Mouse (Mus musculus): ENCODE data around the gene Fnbp4. TPM values are rescaled to one million over a fixed set of nuclear protein-coding genes. Genes with fewer than 3 reads are reported as not detected.

The Fnbp4 gene
- polyA plus RNA-seq (2014; fragmentation: Nextera tagmentation; extraction: Ambion mirVana): 109 and 110 TPM in 2 replicates

DNA sequence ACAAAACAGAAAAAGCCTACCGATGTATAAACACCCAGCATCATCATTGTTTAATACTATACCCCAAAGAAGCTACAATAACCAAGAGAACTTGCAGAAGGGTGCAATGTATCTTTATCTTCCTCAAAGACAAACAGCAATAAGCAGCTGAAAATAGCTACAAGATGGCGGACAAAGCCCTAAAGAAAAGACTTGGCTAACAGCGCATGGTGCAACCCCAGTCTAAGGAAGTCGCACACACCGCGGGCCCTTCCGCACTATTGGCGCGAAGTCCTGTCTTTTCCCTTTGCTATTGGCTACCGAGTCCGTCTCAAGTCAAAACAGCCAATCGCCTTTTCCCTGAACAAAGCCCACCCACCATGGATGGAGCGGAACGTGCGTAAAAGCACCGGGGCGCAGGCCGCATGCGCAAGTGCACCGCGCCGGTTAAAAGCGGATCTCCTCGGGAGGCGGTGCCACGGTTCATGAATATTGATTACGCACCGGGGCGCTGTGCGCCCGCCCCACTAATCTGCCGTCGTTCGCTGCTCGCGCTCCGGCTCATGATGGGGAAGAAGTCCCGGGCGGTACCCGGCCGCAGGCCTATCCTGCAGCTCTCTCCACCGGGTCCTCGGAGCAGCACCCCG, at the start of gene Fnbp4:
Fnbp4 (plus strand) TSS at position 318 of the 626 bp plus-strand sequence.
- H3K4me2 ChIP-seq (replicated peaks; ENCODE audit: low read depth, low read length): peak within 1 kb of the TSS; percentile 78
- under 1% methylated on average over 44 of the region's 44 CpGs for WGBS
- peak within 1 kb of the TSS; percentile 98 for H3K9ac ChIP-seq (ENCODE audit: low read depth, low read length)
- peak; percentile 99 for DNase-seq (ENCODE audit: low spot score)
- H3K4me3 ChIP-seq (ENCODE audit: low read depth, low read length): peak within 1 kb of the TSS; percentile 93
- no peaks in the 10 kb centered on the region for H3K27me3 ChIP-seq (ENCODE audit: control insufficient read depth, insufficient read depth, low read length)
- peak within 1 kb of the TSS; percentile 95 for H3K27ac ChIP-seq (ENCODE audit: low read depth, low read length)
- H3K36me3 ChIP-seq (ENCODE audit: control insufficient read depth, insufficient read depth, low read length): no peaks in the 10 kb centered on the region
- peak; percentile 100 for ATAC-seq (ENCODE audit: low FRiP score)
- H3K4me1 ChIP-seq (replicated peaks; ENCODE audit: control insufficient read depth, insufficient read depth, low read length): peaks cover 3% of the 10 kb centered on the region; the same call in 1 of the 2 replicates
- no peaks in the 10 kb centered on the region for H3K9me3 ChIP-seq (ENCODE audit: control insufficient read depth, low read length)

DNA sequence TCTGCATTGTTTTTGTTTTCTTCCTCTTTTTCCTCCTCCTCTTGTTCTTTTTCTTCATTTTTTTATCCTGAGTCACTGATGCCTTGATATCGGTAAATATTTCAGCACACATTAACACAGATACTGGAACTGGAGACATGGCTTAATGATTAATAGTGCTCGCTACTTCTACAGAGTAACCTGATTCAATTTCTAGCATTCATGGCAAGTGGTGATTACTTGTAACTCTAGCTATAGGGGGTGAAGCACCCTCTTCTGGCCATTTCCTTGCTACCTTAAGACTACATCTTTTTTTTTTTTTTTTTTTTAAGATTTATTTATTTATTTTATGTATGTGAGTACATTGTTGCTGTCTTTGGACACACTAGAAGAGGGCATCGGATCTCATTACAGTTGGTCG, 44.2 kb upstream of the Fnbp4 start:
- no peak for ATAC-seq (ENCODE audit: low FRiP score)
- H3K27me3 ChIP-seq (ENCODE audit: control insufficient read depth, insufficient read depth, low read length): no peaks in the 10 kb centered on the region
- no peak overlapping the region for H3K4me3 ChIP-seq (ENCODE audit: low read depth, low read length)
- no peaks in the 10 kb centered on the region for H3K4me1 ChIP-seq (replicated peaks; ENCODE audit: control insufficient read depth, insufficient read depth, low read length)
- no peak overlapping the region for H3K4me2 ChIP-seq (replicated peaks; ENCODE audit: low read depth, low read length)
- H3K36me3 ChIP-seq (ENCODE audit: control insufficient read depth, insufficient read depth, low read length): peaks cover 12% of the 10 kb centered on the region; the same call in 1 of the 2 replicates
- no peak overlapping the region for H3K9ac ChIP-seq (ENCODE audit: low read depth, low read length)
- 93% methylated on average over 4 of the region's 4 CpGs for WGBS
- no peaks in the 10 kb centered on the region for H3K9me3 ChIP-seq (ENCODE audit: control insufficient read depth, low read length)
- no peak overlapping the region for H3K27ac ChIP-seq (ENCODE audit: low read depth, low read length)
- DNase-seq (ENCODE audit: low spot score): no peak

DNA sequence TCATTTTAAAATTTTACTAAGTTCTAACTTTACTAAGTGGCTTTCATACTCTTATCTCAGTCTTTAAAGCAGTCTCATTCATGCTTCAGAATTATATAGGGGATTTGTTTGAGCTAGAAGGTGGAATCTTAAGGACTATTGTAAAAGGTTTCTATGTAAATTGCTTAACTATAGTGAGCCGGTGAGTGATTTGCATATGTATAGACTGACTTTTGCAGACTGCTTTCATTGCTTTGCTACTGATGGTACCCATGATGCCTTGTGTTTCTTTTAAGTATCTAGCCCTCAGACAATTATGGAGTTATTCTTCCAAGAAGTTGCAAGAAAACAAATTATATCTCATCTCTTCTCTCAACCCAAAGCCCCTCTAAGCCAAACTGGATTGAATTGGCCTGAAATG, 36.6 kb upstream of the Fnbp4 start:
- no peak for DNase-seq (ENCODE audit: low spot score)
- 45% methylated on average over 1 of the region's 1 CpGs for WGBS
- Histone ChIP-seq H3K9ac (ENCODE audit: low read depth, low read length) (no peak overlapping the region), H3K4me1 (replicated peaks; ENCODE audit: control insufficient read depth, insufficient read depth, low read length) (no peaks in the 10 kb centered on the region), H3K4me2 (replicated peaks; ENCODE audit: low read depth, low read length) (no peak overlapping the region), H3K36me3 (ENCODE audit: control insufficient read depth, insufficient read depth, low read length) (peaks cover 10% of the 10 kb centered on the region; the same call in 1 of the 2 replicates), H3K27me3 (ENCODE audit: control insufficient read depth, insufficient read depth, low read length) (no peaks in the 10 kb centered on the region), H3K27ac (ENCODE audit: low read depth, low read length) (no peak overlapping the region), H3K9me3 (ENCODE audit: control insufficient read depth, low read length) (no peaks in the 10 kb centered on the region), H3K4me3 (ENCODE audit: low read depth, low read length) (no peak overlapping the region)
- ATAC-seq (ENCODE audit: low FRiP score): no peak

DNA sequence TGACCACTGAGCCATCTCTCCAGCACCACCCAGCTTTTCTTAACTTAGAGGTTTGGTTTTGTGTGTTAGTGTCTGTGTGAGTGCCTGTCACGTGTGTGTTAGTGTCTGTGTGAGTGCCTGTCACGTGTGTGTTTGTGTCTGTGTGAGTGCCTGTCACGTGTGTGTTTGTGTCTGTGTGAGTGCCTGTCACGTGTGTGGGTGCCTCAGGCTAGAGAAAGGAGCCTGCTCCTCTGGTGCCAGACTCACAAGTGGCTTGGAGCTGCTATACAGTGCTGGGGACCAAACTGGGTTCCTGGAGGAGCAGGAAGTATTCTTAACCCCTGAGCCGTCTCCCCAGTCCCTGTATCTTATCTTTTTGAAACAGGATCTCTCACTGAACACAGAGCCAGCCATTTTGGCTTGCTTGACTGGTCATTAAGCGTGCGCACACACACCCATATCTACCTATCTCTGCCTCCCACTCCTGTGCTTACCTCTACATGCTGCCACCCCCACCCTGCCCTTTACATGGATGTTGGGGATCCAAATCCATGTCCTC, 29.5 kb upstream of the Fnbp4 start:
- 95% methylated on average over 7 of the region's 7 CpGs for WGBS
- no peak overlapping the region for H3K4me2 ChIP-seq (replicated peaks; ENCODE audit: low read depth, low read length)
- no peak for ATAC-seq (ENCODE audit: low FRiP score)
- 0 out of 2 replicates have a peak, but pooled peaks cover 6% of the 10 kb centered on the region for H3K36me3 ChIP-seq (ENCODE audit: control insufficient read depth, insufficient read depth, low read length)
- H3K9ac ChIP-seq (ENCODE audit: low read depth, low read length): no peak overlapping the region
- no peaks in the 10 kb centered on the region for H3K9me3 ChIP-seq (ENCODE audit: control insufficient read depth, low read length)
- H3K27me3 ChIP-seq (ENCODE audit: control insufficient read depth, insufficient read depth, low read length): no peaks in the 10 kb centered on the region
- no peak for DNase-seq (ENCODE audit: low spot score)
- no peak overlapping the region for H3K27ac ChIP-seq (ENCODE audit: low read depth, low read length)
- H3K4me1 ChIP-seq (replicated peaks; ENCODE audit: control insufficient read depth, insufficient read depth, low read length): no peaks in the 10 kb centered on the region
- no peak overlapping the region for H3K4me3 ChIP-seq (ENCODE audit: low read depth, low read length)

DNA sequence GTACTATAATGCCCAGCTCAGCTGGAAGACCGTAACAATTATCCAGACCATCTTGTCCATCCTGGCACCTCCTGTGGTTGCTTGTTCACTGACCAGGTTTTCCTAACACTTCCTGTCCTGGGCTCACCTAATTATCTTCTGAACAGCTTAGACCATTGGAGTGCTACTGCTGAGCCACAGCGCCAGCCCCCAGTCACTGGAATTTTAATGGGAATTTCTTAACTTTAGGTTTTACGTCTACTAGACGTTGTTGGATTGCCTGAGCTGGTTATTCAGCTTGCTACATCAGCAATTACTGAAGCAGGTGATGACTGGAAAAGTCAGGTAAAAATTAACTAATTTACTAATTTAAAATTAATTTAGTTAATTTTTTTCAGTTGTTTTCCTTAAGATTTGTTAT, 27.8 kb upstream of the Fnbp4 start:
- ATAC-seq (ENCODE audit: low FRiP score): no peak
- Histone ChIP-seq H3K9me3 (ENCODE audit: control insufficient read depth, low read length) (no peaks in the 10 kb centered on the region), H3K4me1 (replicated peaks; ENCODE audit: control insufficient read depth, insufficient read depth, low read length) (no peaks in the 10 kb centered on the region), H3K36me3 (ENCODE audit: control insufficient read depth, insufficient read depth, low read length) (0 out of 2 replicates have a peak, but pooled peaks cover 2% of the 10 kb centered on the region), H3K4me3 (ENCODE audit: low read depth, low read length) (no peak overlapping the region), H3K27ac (ENCODE audit: low read depth, low read length) (no peak overlapping the region), H3K27me3 (ENCODE audit: control insufficient read depth, insufficient read depth, low read length) (no peaks in the 10 kb centered on the region), H3K4me2 (replicated peaks; ENCODE audit: low read depth, low read length) (no peak overlapping the region), H3K9ac (ENCODE audit: low read depth, low read length) (no peak overlapping the region)
- DNase-seq (ENCODE audit: low spot score): no peak
- WGBS: 93% methylated on average over 4 of the region's 4 CpGs

DNA sequence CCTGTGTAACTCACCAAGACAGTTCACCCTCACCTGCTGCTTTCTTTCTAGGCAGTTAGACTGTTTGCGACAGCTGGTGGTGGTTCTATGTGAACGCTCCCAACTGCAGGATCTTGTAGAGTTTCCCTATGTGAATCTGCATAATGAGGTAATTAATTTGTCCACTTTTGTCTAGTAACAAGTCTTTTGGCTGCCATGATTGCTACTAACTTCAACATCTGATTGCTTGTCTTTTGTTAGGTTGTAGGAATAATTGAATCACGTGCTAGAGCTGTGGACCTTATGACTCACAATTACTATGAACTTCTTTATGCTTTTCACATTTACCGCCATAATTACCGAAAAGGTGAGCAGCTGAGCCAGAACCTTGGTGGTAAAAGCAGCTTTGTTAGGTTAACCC, 27.2 kb upstream of the Fnbp4 start:
- Histone ChIP-seq H3K4me2 (replicated peaks; ENCODE audit: low read depth, low read length) (no peak overlapping the region), H3K27ac (ENCODE audit: low read depth, low read length) (no peak overlapping the region), H3K9ac (ENCODE audit: low read depth, low read length) (no peak overlapping the region), H3K4me1 (replicated peaks; ENCODE audit: control insufficient read depth, insufficient read depth, low read length) (no peaks in the 10 kb centered on the region), H3K4me3 (ENCODE audit: low read depth, low read length) (no peak overlapping the region), H3K36me3 (ENCODE audit: control insufficient read depth, insufficient read depth, low read length) (0 out of 2 replicates have a peak, but pooled peaks cover 2% of the 10 kb centered on the region), H3K9me3 (ENCODE audit: control insufficient read depth, low read length) (no peaks in the 10 kb centered on the region), H3K27me3 (ENCODE audit: control insufficient read depth, insufficient read depth, low read length) (no peaks in the 10 kb centered on the region)
- DNase-seq (ENCODE audit: low spot score) (no peak), ATAC-seq (ENCODE audit: low FRiP score) (no peak)
- WGBS: 93% methylated on average over 5 of the region's 5 CpGs

DNA sequence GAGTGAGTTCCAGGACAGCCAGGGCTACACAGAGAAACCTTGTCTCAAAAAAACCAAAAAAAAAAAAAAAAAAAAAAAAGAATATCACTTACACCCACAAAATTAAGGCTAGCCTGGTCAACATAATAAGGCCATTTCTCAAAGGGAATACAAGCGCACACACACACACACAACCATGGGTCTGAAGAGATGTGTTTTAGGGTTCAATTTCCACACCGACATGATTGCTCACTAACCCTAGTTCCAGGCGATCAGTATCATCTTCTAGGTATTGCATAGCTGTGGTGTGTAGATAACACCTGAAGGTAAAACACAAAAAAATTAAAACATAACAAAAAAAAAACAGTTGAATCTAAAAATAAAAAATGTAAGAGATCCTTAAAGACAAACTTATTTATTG, 18.4 kb upstream of the Fnbp4 start:
- H3K27ac ChIP-seq (ENCODE audit: low read depth, low read length): no peak overlapping the region
- ATAC-seq (ENCODE audit: low FRiP score) (no peak), DNase-seq (ENCODE audit: low spot score) (no peak)
- no peak overlapping the region for H3K4me2 ChIP-seq (replicated peaks; ENCODE audit: low read depth, low read length)
- H3K4me1 ChIP-seq (replicated peaks; ENCODE audit: control insufficient read depth, insufficient read depth, low read length): no peaks in the 10 kb centered on the region
- no peak overlapping the region for H3K9ac ChIP-seq (ENCODE audit: low read depth, low read length)
- 91% methylated on average over 3 of the region's 3 CpGs for WGBS
- peaks cover 13% of the 10 kb centered on the region for H3K36me3 ChIP-seq (ENCODE audit: control insufficient read depth, insufficient read depth, low read length)
- H3K9me3 ChIP-seq (ENCODE audit: control insufficient read depth, low read length): no peaks in the 10 kb centered on the region
- H3K4me3 ChIP-seq (ENCODE audit: low read depth, low read length): no peak overlapping the region
- H3K27me3 ChIP-seq (ENCODE audit: control insufficient read depth, insufficient read depth, low read length): no peaks in the 10 kb centered on the region

DNA sequence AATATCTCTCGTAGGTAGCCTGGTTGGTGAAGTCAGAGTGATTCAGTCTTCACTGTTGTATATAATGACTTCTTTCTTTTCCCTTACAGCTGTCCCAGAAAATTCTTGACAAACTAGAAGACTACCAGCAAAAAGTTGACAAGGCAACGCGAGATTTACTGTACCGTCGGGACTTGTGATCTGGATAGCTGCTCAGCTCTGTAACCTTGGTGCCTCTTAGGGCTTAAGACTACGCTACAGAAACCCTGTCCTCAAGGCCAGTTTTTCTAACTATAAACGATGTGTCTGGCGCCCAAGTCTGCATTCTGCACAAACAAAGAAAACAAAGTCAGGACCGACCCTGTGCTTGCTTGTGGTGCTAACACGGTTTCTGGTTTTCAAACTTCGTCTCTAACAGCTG, 9.8 kb upstream of the Fnbp4 start:
- Histone ChIP-seq H3K4me3 (ENCODE audit: low read depth, low read length) (no peak overlapping the region), H3K36me3 (ENCODE audit: control insufficient read depth, insufficient read depth, low read length) (peaks cover 9% of the 10 kb centered on the region), H3K27me3 (ENCODE audit: control insufficient read depth, insufficient read depth, low read length) (no peaks in the 10 kb centered on the region), H3K27ac (ENCODE audit: low read depth, low read length) (no peak overlapping the region), H3K4me2 (replicated peaks; ENCODE audit: low read depth, low read length) (no peak overlapping the region), H3K9me3 (ENCODE audit: control insufficient read depth, low read length) (no peaks in the 10 kb centered on the region), H3K4me1 (replicated peaks; ENCODE audit: control insufficient read depth, insufficient read depth, low read length) (no peaks in the 10 kb centered on the region), H3K9ac (ENCODE audit: low read depth, low read length) (no peak overlapping the region)
- DNase-seq (ENCODE audit: low spot score): no peak
- 95% methylated on average over 11 of the region's 11 CpGs for WGBS
- no peak for ATAC-seq (ENCODE audit: low FRiP score)

DNA sequence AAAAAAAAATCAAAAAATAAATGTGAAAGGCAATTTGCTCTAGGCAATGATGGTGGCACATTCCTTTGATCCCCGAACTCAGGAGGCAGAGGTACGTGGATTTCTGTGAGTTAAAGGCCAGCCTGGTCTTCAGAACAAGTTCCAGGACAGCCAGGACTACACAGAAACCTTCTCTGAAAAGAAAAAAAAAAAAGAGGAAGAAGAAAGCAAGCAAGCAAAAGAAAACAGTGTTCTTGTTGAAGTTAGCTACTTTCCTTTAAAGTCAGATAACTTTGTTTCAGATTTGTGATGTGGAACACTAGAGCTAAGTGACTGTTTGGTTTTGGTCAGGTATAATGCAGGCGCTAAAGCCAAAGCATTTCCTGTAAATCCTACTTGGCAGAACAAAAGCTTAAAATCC, 6.4 kb upstream of the Fnbp4 start:
- H3K4me2 ChIP-seq (replicated peaks; ENCODE audit: low read depth, low read length): no peak overlapping the region
- no peaks in the 10 kb centered on the region for H3K27me3 ChIP-seq (ENCODE audit: control insufficient read depth, insufficient read depth, low read length)
- WGBS: 94% methylated on average over 3 of the region's 3 CpGs
- no peak overlapping the region for H3K4me3 ChIP-seq (ENCODE audit: low read depth, low read length)
- H3K36me3 ChIP-seq (ENCODE audit: control insufficient read depth, insufficient read depth, low read length): peaks cover 6% of the 10 kb centered on the region; the same call in 1 of the 2 replicates
- ATAC-seq (ENCODE audit: low FRiP score) (no peak), DNase-seq (ENCODE audit: low spot score) (no peak)
- H3K4me1 ChIP-seq (replicated peaks; ENCODE audit: control insufficient read depth, insufficient read depth, low read length): no peaks in the 10 kb centered on the region
- H3K9me3 ChIP-seq (ENCODE audit: control insufficient read depth, low read length): no peaks in the 10 kb centered on the region
- no peak overlapping the region for H3K9ac ChIP-seq (ENCODE audit: low read depth, low read length)
- H3K27ac ChIP-seq (ENCODE audit: low read depth, low read length): no peak overlapping the region

Measured in hindbrain, embryonic 11.5 days (tissue).